Mouse (Mus musculus) stomach, postnatal 0 days (tissue): ENCODE data around the gene Map3k21. TPM values are rescaled to one million over a fixed set of nuclear protein-coding genes. Genes with fewer than 3 reads are reported as not detected.
A peak's percentile ranks its signal among the peaks of the same experiment; 100 is the strongest.

Source experiments
- ATAC-seq: fragments of 200-750 bp; cut with Nextera tagmentation; 2 replicates; pipeline ENCODE4 v1.8.0; 2017; ENCODE audit not compliant: low FRiP score, low TSS enrichment
- DNase-seq: peaks from one replicate; pipeline ENCODE4 v3.0.0-alpha.2; 2016; ENCODE audit warnings: low spot score
- H3K27ac ChIP-seq: fragments of 300-500 bp; sonication (generic); replicated peaks from 2 replicates; pipeline ENCODE4 v1.5.1; 2014; ENCODE audit warnings: mild to moderate bottlenecking, control low read depth
- H3K27me3 ChIP-seq: fragments of 300-500 bp; sonication (generic); 2 replicates; pipeline ENCODE4 v1.6.1; 2014; ENCODE audit warnings: low read length; ENCODE audit not compliant: control insufficient read depth, insufficient read depth
- H3K36me3 ChIP-seq: fragments of 300-500 bp; sonication (generic); 2 replicates; pipeline ENCODE4 v1.6.1; 2014; ENCODE audit warnings: low read length, mixed read lengths; ENCODE audit not compliant: control insufficient read depth, insufficient read depth
- H3K4me1 ChIP-seq: fragments of 300-500 bp; sonication (generic); replicated peaks from 2 replicates; pipeline ENCODE4 v1.6.1; 2014; ENCODE audit warnings: antibody characterized with exemption; ENCODE audit not compliant: control insufficient read depth, insufficient read depth
- H3K4me2 ChIP-seq: fragments of 300-500 bp; sonication (generic); replicated peaks from 2 replicates; pipeline ENCODE4 v1.6.1; 2014; ENCODE audit warnings: low read depth, mild to moderate bottlenecking, control low read depth, moderate library complexity
- H3K4me3 ChIP-seq: fragments of 300-500 bp; sonication (generic); 2 replicates; pipeline ENCODE4 v1.5.1; 2014; ENCODE audit warnings: low read depth, low read length, control low read depth
- H3K9ac ChIP-seq: fragments of 300-500 bp; sonication (generic); 2 replicates; pipeline ENCODE4 v1.6.1; 2014; ENCODE audit warnings: mild to moderate bottlenecking, low read length, control low read depth, mixed read lengths
- H3K9me3 ChIP-seq: fragments of 300-500 bp; sonication (generic); 2 replicates; pipeline ENCODE4 v1.6.1; 2016; ENCODE audit warnings: low read length; ENCODE audit not compliant: control insufficient read depth
- CTCF ChIP-seq: IDR thresholded peaks from 2 replicates; pipeline ENCODE4 v1.5.1; 2016; ENCODE audit warnings: antibody characterized with exemption, low read depth, mild to moderate bottlenecking, moderate library complexity
- EP300 ChIP-seq: optimal IDR thresholded peaks from 2 replicates; pipeline ENCODE3; 2016; ENCODE audit warnings: antibody characterized with exemption
- WGBS: fragments of 180-500 bp; shearing (Covaris S2); extraction: QIAGEN DNeasy Blood & Tissue Kit; methylation state at CpG from one replicate; pipeline ENCODE4 v1.1.7; 2014; 5-methylcytosine and 5-hydroxymethylcytosine counted together
- polyA plus RNA-seq: library from polyadenylated mRNA; unstranded; fragments of >200 nt; fragmentation: Nextera tagmentation; extraction: Ambion mirVana; gene quantifications from 2 replicates; pipeline ENCODE4 v1.2.1, GENCODE M21; 2015

The Map3k21 gene
- polyA plus RNA-seq, 1 experiment from 2014 or later, result 1.1 TPM

DNA sequence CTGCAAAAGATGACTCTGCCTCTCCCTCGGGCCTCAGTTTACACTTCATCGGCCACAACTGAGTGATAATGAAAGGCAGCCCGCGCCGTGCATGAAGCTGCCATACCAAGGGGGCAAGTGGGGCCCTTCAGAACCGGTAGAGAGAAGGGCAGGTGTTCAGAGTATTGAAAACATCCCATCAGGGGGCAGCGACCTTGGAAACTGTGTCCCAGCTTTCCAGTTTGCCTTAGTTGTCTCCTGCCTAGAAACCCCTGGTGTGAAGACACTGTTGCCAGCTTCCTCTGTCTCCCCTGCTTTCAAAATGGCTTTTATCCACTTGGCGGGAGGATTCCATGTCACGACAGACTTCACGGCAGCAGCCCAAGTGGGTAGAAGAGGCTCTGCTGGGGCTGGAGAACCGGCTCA is 53.6 kb downstream of the Map3k21 start:
- Histone ChIP-seq H3K4me1 (no peaks in the 10 kb centered on the region), H3K4me2 (peak overlapping the region; percentile 31; the same call in 1 of the 2 replicates), H3K9ac (no peak overlapping the region), H3K27ac (no peak overlapping the region), H3K27me3 (no peaks in the 10 kb centered on the region), H3K9me3 (no peaks in the 10 kb centered on the region), H3K4me3 (0 out of 2 replicates have a peak overlapping the region, but pooled peaks have one; percentile 4), H3K36me3 (no peaks in the 10 kb centered on the region)
- WGBS, result under 1% methylated on average over 11 of the region's 11 CpGs
- TF ChIP-seq EP300, result no peak
- no peak for TF ChIP-seq CTCF
- no peak for DNase-seq
- no peak for ATAC-seq

DNA sequence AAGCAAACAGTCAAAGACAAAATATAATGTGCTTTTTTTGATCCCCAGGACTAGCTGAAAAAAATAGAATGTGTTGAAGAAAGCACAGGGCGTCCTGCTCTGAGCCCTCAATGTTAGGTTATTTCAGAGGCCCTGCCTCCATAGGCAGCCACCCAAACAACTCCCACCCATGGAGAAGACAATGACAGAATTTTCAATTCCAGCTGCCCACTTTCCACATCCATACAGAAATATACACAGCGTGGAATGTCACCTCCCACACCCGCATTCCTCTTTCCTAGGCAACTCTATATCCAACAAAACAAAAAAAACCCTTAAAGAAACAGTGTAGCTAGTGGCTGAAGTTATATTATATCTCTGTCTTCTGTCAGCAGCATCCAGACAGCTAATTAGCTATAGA is 61.1 kb downstream of the Map3k21 start:
- no peaks in the 10 kb centered on the region for H3K36me3 ChIP-seq
- H3K4me1 ChIP-seq, result no peaks in the 10 kb centered on the region
- 23% methylated on average over 3 of the region's 3 CpGs for WGBS
- H3K27ac ChIP-seq, result no peak overlapping the region
- no peak overlapping the region for H3K9ac ChIP-seq
- H3K9me3 ChIP-seq, result no peaks in the 10 kb centered on the region
- no peak overlapping the region for H3K4me3 ChIP-seq
- no peaks in the 10 kb centered on the region for H3K27me3 ChIP-seq
- TF ChIP-seq EP300 (no peak), CTCF (no peak)
- DNase-seq, result no peak
- no peak for ATAC-seq
- H3K4me2 ChIP-seq, result no peak overlapping the region

DNA sequence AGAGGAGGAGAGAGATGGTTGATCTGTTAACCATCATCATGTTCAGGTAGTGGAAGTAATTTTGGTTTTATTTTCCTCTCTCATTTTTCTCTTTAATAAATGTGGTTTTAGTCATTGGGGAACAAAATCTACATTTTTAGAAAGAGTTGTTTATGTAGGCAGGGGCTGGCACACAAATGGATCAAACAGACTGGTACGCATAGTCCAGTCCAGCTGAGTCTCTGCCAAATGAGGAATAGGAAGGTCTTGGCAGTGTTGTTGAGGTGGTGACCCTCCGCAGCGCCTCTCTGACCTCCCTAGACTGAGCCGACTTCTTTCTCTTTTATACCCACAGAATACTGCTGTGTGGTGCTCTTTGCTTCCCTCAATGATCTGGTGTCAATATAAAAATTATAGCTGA is 65.7 kb downstream of the Map3k21 start:
- no peak overlapping the region for H3K9ac ChIP-seq
- no peak for DNase-seq
- H3K27ac ChIP-seq, result no peak overlapping the region
- H3K9me3 ChIP-seq, result no peaks in the 10 kb centered on the region
- H3K36me3 ChIP-seq, result no peaks in the 10 kb centered on the region
- no peaks in the 10 kb centered on the region for H3K4me1 ChIP-seq
- WGBS, result 82% methylated on average over 4 of the region's 4 CpGs
- H3K4me2 ChIP-seq, result no peak overlapping the region
- H3K4me3 ChIP-seq, result no peak overlapping the region
- no peaks in the 10 kb centered on the region for H3K27me3 ChIP-seq
- TF ChIP-seq EP300, result no peak
- no peak for TF ChIP-seq CTCF
- ATAC-seq, result no peak

DNA sequence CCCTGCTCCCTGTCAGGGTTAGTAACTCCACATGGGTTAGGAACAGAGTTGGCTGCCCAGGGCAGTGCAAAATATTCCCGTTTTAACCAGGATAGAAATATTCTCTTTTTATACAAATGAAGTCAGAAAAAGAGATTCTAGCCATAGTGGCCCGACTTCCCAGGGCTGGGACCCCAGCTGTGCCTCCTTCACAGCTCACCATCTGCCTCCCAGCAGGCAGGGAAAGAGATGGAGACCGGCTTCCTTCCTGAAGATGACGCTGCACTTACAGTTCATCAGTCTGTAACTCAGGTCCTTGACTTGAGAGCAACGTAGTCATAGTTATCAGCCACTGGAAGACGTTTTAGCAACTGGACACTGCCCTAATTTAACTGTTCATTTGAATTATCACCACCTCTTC is 70.6 kb downstream of the Map3k21 start:
- no peak for DNase-seq
- Histone ChIP-seq H3K4me3 (no peak overlapping the region), H3K9ac (no peak overlapping the region), H3K27me3 (no peaks in the 10 kb centered on the region), H3K9me3 (no peaks in the 10 kb centered on the region), H3K4me1 (no peaks in the 10 kb centered on the region), H3K36me3 (no peaks in the 10 kb centered on the region), H3K27ac (no peak overlapping the region), H3K4me2 (no peak overlapping the region)
- 25% methylated on average over 6 of the region's 6 CpGs for WGBS
- ATAC-seq, result no peak
- no peak for TF ChIP-seq CTCF
- TF ChIP-seq EP300, result no peak

DNA sequence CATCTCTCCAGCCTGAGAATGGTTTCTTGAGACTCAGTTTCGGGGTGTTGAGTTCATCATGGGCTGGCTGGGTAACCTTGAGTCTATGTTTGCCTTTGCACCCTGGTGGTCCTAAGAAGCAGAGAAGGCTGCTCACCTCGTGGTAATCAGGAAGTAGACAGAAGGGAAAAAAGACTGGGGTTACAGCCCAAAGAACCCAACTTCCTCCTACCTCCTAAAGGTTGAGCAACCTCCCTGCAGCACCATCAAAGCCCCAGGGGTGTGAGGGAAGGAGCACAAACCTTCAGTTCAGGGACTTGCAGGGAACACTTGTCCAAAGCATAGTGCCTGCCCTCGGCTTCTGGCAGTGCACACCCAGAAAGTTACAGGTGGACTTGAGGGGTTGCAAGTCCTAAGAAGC is 73.3 kb downstream of the Map3k21 start:
- WGBS, result 66% methylated on average over 3 of the region's 3 CpGs
- H3K27ac ChIP-seq, result no peak overlapping the region
- ATAC-seq (no peak), DNase-seq (no peak)
- H3K4me3 ChIP-seq, result no peak overlapping the region
- H3K27me3 ChIP-seq, result no peaks in the 10 kb centered on the region
- H3K4me2 ChIP-seq, result no peak overlapping the region
- H3K9ac ChIP-seq, result no peak overlapping the region
- H3K4me1 ChIP-seq, result no peaks in the 10 kb centered on the region
- no peaks in the 10 kb centered on the region for H3K36me3 ChIP-seq
- TF ChIP-seq EP300, result no peak
- no peak for TF ChIP-seq CTCF
- no peaks in the 10 kb centered on the region for H3K9me3 ChIP-seq

DNA sequence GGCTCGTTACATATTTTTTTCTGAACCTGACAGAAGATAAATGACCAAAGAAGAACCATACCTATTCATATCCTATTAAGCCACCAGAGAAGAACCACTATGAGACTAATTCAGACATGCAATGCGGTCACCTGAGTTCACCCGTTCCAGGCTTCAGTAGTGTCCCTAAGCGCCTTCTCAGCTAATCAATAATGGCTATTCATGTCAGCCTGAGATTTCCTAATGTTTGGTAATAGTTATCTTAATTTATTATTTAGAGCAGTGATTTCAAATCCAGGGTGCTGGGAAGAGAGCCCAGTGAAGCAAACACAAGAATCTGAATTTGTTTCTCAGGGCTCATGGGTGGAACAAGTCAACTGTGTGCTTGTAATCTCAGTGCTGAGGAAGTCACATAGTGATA is 73.9 kb downstream of the Map3k21 start:
- H3K4me3 ChIP-seq, result no peak overlapping the region
- no peak overlapping the region for H3K27ac ChIP-seq
- no peaks in the 10 kb centered on the region for H3K4me1 ChIP-seq
- no peaks in the 10 kb centered on the region for H3K27me3 ChIP-seq
- no peak for ATAC-seq
- 78% methylated on average over 4 of the region's 4 CpGs for WGBS
- H3K4me2 ChIP-seq, result no peak overlapping the region
- no peak overlapping the region for H3K9ac ChIP-seq
- DNase-seq, result no peak
- H3K9me3 ChIP-seq, result no peaks in the 10 kb centered on the region
- H3K36me3 ChIP-seq, result no peaks in the 10 kb centered on the region
- TF ChIP-seq CTCF, result no peak
- TF ChIP-seq EP300, result no peak
